Mouse (Mus musculus): ENCODE data around the gene Uxt. TPM values are rescaled to one million over a fixed set of nuclear protein-coding genes. Genes with fewer than 3 reads are reported as not detected.

Uxt gene
- polyA plus RNA-seq, 1 experiment from 2014 or later = 49.8 TPM

Other genes with a start within 250 kb of the Uxt start
- 104 and 105 TPM in 2 replicates for gene Araf, start 164.2 kb downstream of the Uxt start, polyA plus RNA-seq (2014; fragmentation: Nextera tagmentation; extraction: Ambion mirVana)
- gene Timp1, start 91.9 kb downstream of the Uxt start, polyA plus RNA-seq (2014; fragmentation: Nextera tagmentation; extraction: Ambion mirVana) = 33.9 and 35.8 TPM in 2 replicates
- 2.3 and 2.8 TPM in 2 replicates for gene Syn1, start 41.0 kb downstream of the Uxt start, polyA plus RNA-seq (2014; fragmentation: Nextera tagmentation; extraction: Ambion mirVana)
- gene Cfp, start 30.5 kb downstream of the Uxt start, polyA plus RNA-seq (2014; fragmentation: Nextera tagmentation; extraction: Ambion mirVana) = 5.3 TPM in 2 replicates
- 8.1 and 8.3 TPM in 2 replicates for gene Elk1, start 11.4 kb downstream of the Uxt start, polyA plus RNA-seq (2014; fragmentation: Nextera tagmentation; extraction: Ambion mirVana)
- gene Zfp182, start 100.3 kb upstream of the Uxt start, polyA plus RNA-seq (2014; fragmentation: Nextera tagmentation; extraction: Ambion mirVana) = 8.5 and 8.7 TPM in 2 replicates
- not detected in 2 replicates for gene Spaca5, start 106.4 kb upstream of the Uxt start, polyA plus RNA-seq (2014; fragmentation: Nextera tagmentation; extraction: Ambion mirVana)
- 2.1 and 3.0 TPM in 2 replicates for gene Zfp300, start 127.5 kb upstream of the Uxt start, polyA plus RNA-seq (2014; fragmentation: Nextera tagmentation; extraction: Ambion mirVana)
- not detected in 2 replicates for gene Ssxa1, start 153.8 kb upstream of the Uxt start, polyA plus RNA-seq (2014; fragmentation: Nextera tagmentation; extraction: Ambion mirVana)
- not detected in 2 replicates for gene Gm21876, start 213.6 kb upstream of the Uxt start, polyA plus RNA-seq (2014; fragmentation: Nextera tagmentation; extraction: Ambion mirVana)

Data from stomach, embryonic 14.5 days (tissue).